Mouse (Mus musculus): ENCODE results near the gene Ptprn2.

GRCm38 (mm10) chr12:116436125-116436524 is 49.4 kb upstream of the Ptprn2 start:
- TF ChIP-seq POLR2A (IDR thresholded peaks at IDR 0.05; ENCODE audit: borderline replicate concordance, extremely low read depth, low read depth, low read length), result no peak
- TF ChIP-seq CTCF (IDR thresholded peaks at IDR 0.05; ENCODE audit: insufficient read depth, low read length), result no peak

All from lung, adult 2 months (tissue).